Mouse (Mus musculus): ENCODE measurements around the gene Scfd1. TPM values are rescaled to one million over a fixed set of nuclear protein-coding genes. Genes with fewer than 3 reads are reported as not detected.

Scfd1 gene
- polyA plus RNA-seq, 1 experiment, result 9.8 TPM

GRCm38 (mm10) chr12:51437541-51437940 is 60.2 kb downstream of the Scfd1 start:
- Histone ChIP-seq H3K27ac (ENCODE audit: control insufficient read depth, insufficient read depth, low read depth, low read length) (no peak overlapping the region), H3K27me3 (ENCODE audit: control insufficient read depth, insufficient read depth, low read length) (no peaks in the 10 kb centered on the region), H3K4me3 (ENCODE audit: control insufficient read depth, low read depth, low read length) (no peak overlapping the region), H3K36me3 (ENCODE audit: control insufficient read depth, insufficient read depth, low read length) (no peaks in the 10 kb centered on the region; the same call in 1 of the 2 replicates), H3K4me1 (ENCODE audit: control insufficient read depth, insufficient read depth, low read length) (no peaks in the 10 kb centered on the region)
- TF ChIP-seq POLR2A (IDR thresholded peaks at IDR 0.05; ENCODE audit: control insufficient read depth, low read depth, low read length) (no peak), CTCF (IDR thresholded peaks at IDR 0.05; ENCODE audit: control insufficient read depth, insufficient read depth, insufficient replicate concordance, low read depth, low read length) (no peak)

GRCm38 (mm10) chr12:51438311-51438710 is 61.0 kb downstream of the Scfd1 start:
- Histone ChIP-seq H3K36me3 (ENCODE audit: control insufficient read depth, insufficient read depth, low read length) (no peaks in the 10 kb centered on the region; the same call in 1 of the 2 replicates), H3K27me3 (ENCODE audit: control insufficient read depth, insufficient read depth, low read length) (no peaks in the 10 kb centered on the region), H3K4me3 (ENCODE audit: control insufficient read depth, low read depth, low read length) (no peak overlapping the region), H3K4me1 (ENCODE audit: control insufficient read depth, insufficient read depth, low read length) (no peaks in the 10 kb centered on the region), H3K27ac (ENCODE audit: control insufficient read depth, insufficient read depth, low read depth, low read length) (no peak overlapping the region)
- TF ChIP-seq CTCF (IDR thresholded peaks at IDR 0.05; ENCODE audit: control insufficient read depth, insufficient read depth, insufficient replicate concordance, low read depth, low read length) (no peak), POLR2A (IDR thresholded peaks at IDR 0.05; ENCODE audit: control insufficient read depth, low read depth, low read length) (no peak)

- H3K4me3 ChIP-seq (ENCODE audit: control insufficient read depth, low read depth, low read length), result no peak overlapping the region
- TF ChIP-seq POLR2A (IDR thresholded peaks at IDR 0.05; ENCODE audit: control insufficient read depth, low read depth, low read length) (no peak), CTCF (IDR thresholded peaks at IDR 0.05; ENCODE audit: control insufficient read depth, insufficient read depth, insufficient replicate concordance, low read depth, low read length) (no peak)
- no peak overlapping the region for H3K27ac ChIP-seq (ENCODE audit: control insufficient read depth, insufficient read depth, low read depth, low read length)
- H3K4me1 ChIP-seq (ENCODE audit: control insufficient read depth, insufficient read depth, low read length), result no peaks in the 10 kb centered on the region
- H3K36me3 ChIP-seq (ENCODE audit: control insufficient read depth, insufficient read depth, low read length), result no peaks in the 10 kb centered on the region
- no peaks in the 10 kb centered on the region for H3K27me3 ChIP-seq (ENCODE audit: control insufficient read depth, insufficient read depth, low read length)
These were observed 72.0 kb downstream of the Scfd1 start for GRCm38 (mm10) chr12:51449303-51449702.

GRCm38 (mm10) chr12:51470881-51471280 is 93.6 kb downstream of the Scfd1 start:
- H3K36me3 ChIP-seq (ENCODE audit: control insufficient read depth, insufficient read depth, low read length), result no peaks in the 10 kb centered on the region
- TF ChIP-seq POLR2A (IDR thresholded peaks at IDR 0.05; ENCODE audit: control insufficient read depth, low read depth, low read length), result no peak
- H3K4me1 ChIP-seq (ENCODE audit: control insufficient read depth, insufficient read depth, low read length), result no peaks in the 10 kb centered on the region
- H3K4me3 ChIP-seq (ENCODE audit: control insufficient read depth, low read depth, low read length), result no peak overlapping the region
- no peak overlapping the region for H3K27ac ChIP-seq (ENCODE audit: control insufficient read depth, insufficient read depth, low read depth, low read length)
- H3K27me3 ChIP-seq (ENCODE audit: control insufficient read depth, insufficient read depth, low read length), result no peaks in the 10 kb centered on the region

- Histone ChIP-seq H3K27me3 (ENCODE audit: control insufficient read depth, insufficient read depth, low read length) (no peaks in the 10 kb centered on the region), H3K27ac (ENCODE audit: control insufficient read depth, insufficient read depth, low read depth, low read length) (no peak overlapping the region), H3K36me3 (ENCODE audit: control insufficient read depth, insufficient read depth, low read length) (no peaks in the 10 kb centered on the region), H3K4me1 (ENCODE audit: control insufficient read depth, insufficient read depth, low read length) (no peaks in the 10 kb centered on the region), H3K4me3 (ENCODE audit: control insufficient read depth, low read depth, low read length) (no peak overlapping the region)
- TF ChIP-seq POLR2A (IDR thresholded peaks at IDR 0.05; ENCODE audit: control insufficient read depth, low read depth, low read length) (no peak), CTCF (IDR thresholded peaks at IDR 0.05; ENCODE audit: control insufficient read depth, insufficient read depth, insufficient replicate concordance, low read depth, low read length) (no peak)
These were observed 103.9 kb downstream of the Scfd1 start for GRCm38 (mm10) chr12:51481246-51481645.

GRCm38 (mm10) chr12:51492040-51492439 is 114.7 kb downstream of the Scfd1 start:
- no peaks in the 10 kb centered on the region; the same call in 1 of the 2 replicates for H3K4me1 ChIP-seq (ENCODE audit: control insufficient read depth, insufficient read depth, low read length)
- no peaks in the 10 kb centered on the region for H3K36me3 ChIP-seq (ENCODE audit: control insufficient read depth, insufficient read depth, low read length)
- no peak overlapping the region for H3K27ac ChIP-seq (ENCODE audit: control insufficient read depth, insufficient read depth, low read depth, low read length)
- H3K27me3 ChIP-seq (ENCODE audit: control insufficient read depth, insufficient read depth, low read length), result no peaks in the 10 kb centered on the region
- TF ChIP-seq CTCF (IDR thresholded peaks at IDR 0.05; ENCODE audit: control insufficient read depth, insufficient read depth, insufficient replicate concordance, low read depth, low read length) (no peak), POLR2A (IDR thresholded peaks at IDR 0.05; ENCODE audit: control insufficient read depth, low read depth, low read length) (no peak)
- H3K4me3 ChIP-seq (ENCODE audit: control insufficient read depth, low read depth, low read length), result no peak overlapping the region

GRCm38 (mm10) chr12:51493476-51493875 is 116.2 kb downstream of the Scfd1 start:
- Histone ChIP-seq H3K4me1 (ENCODE audit: control insufficient read depth, insufficient read depth, low read length) (no peaks in the 10 kb centered on the region; the same call in 1 of the 2 replicates), H3K4me3 (ENCODE audit: control insufficient read depth, low read depth, low read length) (no peak overlapping the region), H3K27ac (ENCODE audit: control insufficient read depth, insufficient read depth, low read depth, low read length) (no peak overlapping the region), H3K36me3 (ENCODE audit: control insufficient read depth, insufficient read depth, low read length) (no peaks in the 10 kb centered on the region), H3K27me3 (ENCODE audit: control insufficient read depth, insufficient read depth, low read length) (no peaks in the 10 kb centered on the region)
- no peak for TF ChIP-seq POLR2A (IDR thresholded peaks at IDR 0.05; ENCODE audit: control insufficient read depth, low read depth, low read length)

GRCm38 (mm10) chr12:51494641-51495040 is 117.3 kb downstream of the Scfd1 start:
- no peak overlapping the region for H3K27ac ChIP-seq (ENCODE audit: control insufficient read depth, insufficient read depth, low read depth, low read length)
- H3K27me3 ChIP-seq (ENCODE audit: control insufficient read depth, insufficient read depth, low read length), result no peaks in the 10 kb centered on the region
- H3K36me3 ChIP-seq (ENCODE audit: control insufficient read depth, insufficient read depth, low read length), result no peaks in the 10 kb centered on the region
- peak overlapping the region; percentile 5 for H3K4me3 ChIP-seq (ENCODE audit: control insufficient read depth, low read depth, low read length)
- TF ChIP-seq CTCF (IDR thresholded peaks at IDR 0.05; ENCODE audit: control insufficient read depth, insufficient read depth, insufficient replicate concordance, low read depth, low read length) (no peak), POLR2A (IDR thresholded peaks at IDR 0.05; ENCODE audit: control insufficient read depth, low read depth, low read length) (no peak)
- no peaks in the 10 kb centered on the region; the same call in 1 of the 2 replicates for H3K4me1 ChIP-seq (ENCODE audit: control insufficient read depth, insufficient read depth, low read length)

Other genes with a start within 250 kb of the Scfd1 start
- gene G2e3, start 29.4 kb upstream of the Scfd1 start, polyA plus RNA-seq (2012; rRNA removed), result 6.3 and 9.1 TPM in 2 replicates
- 0.28 and 0.47 TPM in 2 replicates for gene Coch, start 215.8 kb downstream of the Scfd1 start, polyA plus RNA-seq (2012; rRNA removed)

All from testis, adult 2 months (tissue).